Mouse (Mus musculus) macrophage (primary cell): Measurements from ENCODE around the gene Spn. TPM values are rescaled to one million over a fixed set of nuclear protein-coding genes. Genes with fewer than 3 reads are reported as not detected.
"Not testable (repeated sequence)": the region's sequence is repeated elsewhere in the genome, so short reads cannot be mapped to it uniquely, and the experiment has no call there.

ENCODE experiments used
- H3K27ac ChIP-seq: fragments of 350-480 bp; formaldehyde crosslinking; 2 replicates; pipeline ENCODE4 v1.9.0; 2021
- H3K36me3 ChIP-seq: fragments of 350-480 bp; formaldehyde crosslinking; 2 replicates; pipeline ENCODE4 v1.9.0; 2021; ENCODE audit errors: inconsistent target
- H3K4me3 ChIP-seq: fragments of 350-480 bp; formaldehyde crosslinking; 2 replicates; pipeline ENCODE4 v1.9.0; 2021; ENCODE audit errors: inconsistent target
- H3K79me2 ChIP-seq: fragments of 350-480 bp; formaldehyde crosslinking; 2 replicates; pipeline ENCODE4 v1.9.0; 2021; ENCODE audit errors: inconsistent target
- WGBS: methylation state at CpG from one replicate; pipeline ENCODE4 v1.1.7; 2026; ENCODE audit warnings: inconsistent platforms; ENCODE audit not compliant: missing documents; 5-methylcytosine and 5-hydroxymethylcytosine counted together
- polyA plus RNA-seq: library from polyadenylated mRNA; stranded (reverse); fragments of 250-400 nt; gene quantifications from 3 replicates; pipeline ENCODE4 v1.2.4, GENCODE M21; 2018; ENCODE audit warnings: inconsistent platforms
- total RNA-seq, 78 experiments: library from RNA; depleted of rRNA; stranded (reverse); fragments of 250-400 nt; gene quantifications; 1 replicate in 9 of 78; 2 replicates in 24 of 78; 3 replicates in 43 of 78; 4 replicates in 2 of 78; pipeline ENCODE4 v1.2.4; 2018; ENCODE audit warnings: inconsistent platforms in 56 of 78

The Spn gene
- total RNA-seq (2018; cell fraction: chromatin; rRNA removed) = 1 to 10 TPM in 7 of 26 experiments, under 1 TPM in 16, not detected in 3; 0.20 to 2.5 (median 0.54) TPM
- 1 to 10 TPM; 1.5 to 4.6 (median 2.6) TPM for total RNA-seq (2018; cell fraction: cytosol; rRNA removed)
- total RNA-seq (2018; cell fraction: nucleus; rRNA removed) = 1 to 10 TPM in 25 of 26 experiments, under 1 TPM in 1; 0.92 to 7.9 (median 3.8) TPM
- 1.3 to 3.8 TPM (median 1.5 TPM) in 3 replicates for polyA plus RNA-seq

DNA sequence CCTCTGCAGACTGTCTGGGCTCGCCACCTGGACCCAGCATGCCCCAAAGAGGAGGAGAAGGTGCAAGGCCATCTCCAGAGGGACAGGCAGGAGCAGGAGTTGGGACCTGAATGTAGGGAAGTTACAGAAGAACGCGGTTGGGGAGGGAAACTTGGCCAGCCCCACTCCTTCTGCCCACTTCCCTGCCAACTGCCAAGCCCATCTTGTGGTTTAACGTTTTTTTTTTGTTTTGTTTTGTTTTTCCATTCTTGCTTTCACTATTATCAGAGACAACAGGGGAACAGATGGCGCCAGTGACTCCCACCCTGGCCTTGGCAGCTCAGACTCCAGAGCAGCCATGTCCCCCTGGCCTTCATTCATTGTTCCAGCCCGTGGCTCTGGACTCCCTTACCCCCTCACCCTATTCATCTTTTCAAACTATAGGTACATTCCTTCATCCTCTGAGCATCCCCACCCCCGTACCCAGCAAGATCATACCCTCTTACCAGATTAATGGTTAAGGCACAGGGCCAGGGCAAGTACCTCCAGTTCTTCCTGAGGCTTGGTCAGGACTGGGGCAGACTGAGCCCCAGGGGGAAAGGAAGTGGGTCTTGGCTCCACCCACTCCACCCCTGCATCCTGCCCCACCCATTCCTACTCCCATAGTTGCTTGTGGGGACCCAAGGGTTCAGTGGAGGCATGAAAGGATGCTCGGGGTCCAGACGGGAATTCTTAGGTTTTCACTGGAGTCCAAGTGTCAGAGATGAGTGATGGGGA is at the start of gene Spn:
TSS of gene Spn (minus strand) at position 562 of the 756 bp plus-strand sequence.
- WGBS = 17% methylated on average over 9 of the region's 9 CpGs
- H3K36me3 ChIP-seq = no peaks in the 10 kb centered on the region
- peak within 1 kb of the TSS; percentile 23; the same call in 1 of the 2 replicates for H3K4me3 ChIP-seq
- peak within 1 kb of the TSS; percentile 24 for H3K27ac ChIP-seq
- peaks cover 10% of the 10 kb centered on the region; the same call in 1 of the 2 replicates for H3K79me2 ChIP-seq

DNA sequence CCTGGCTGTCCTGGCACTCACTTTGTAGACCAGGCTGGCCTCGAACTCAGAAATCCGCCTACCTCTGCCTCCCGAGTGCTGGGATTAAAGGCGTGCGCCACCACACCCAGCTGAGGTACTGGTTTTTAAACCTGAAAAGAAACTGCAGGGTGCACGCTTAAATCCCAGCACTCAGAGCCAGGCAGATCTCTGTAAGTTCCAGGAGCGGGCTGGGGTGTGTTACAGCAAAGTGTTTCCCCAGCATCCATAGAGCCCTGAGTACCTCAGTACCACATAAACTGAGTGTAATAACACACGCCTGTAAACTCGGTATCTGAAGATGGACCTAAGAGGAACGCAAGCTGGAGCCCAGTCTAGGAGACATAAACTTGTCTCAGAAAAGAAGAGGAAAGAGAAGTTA is 49.7 kb upstream of the Spn start:
- peaks cover 7% of the 10 kb centered on the region; the same call in 1 of the 2 replicates for H3K36me3 ChIP-seq
- no peak overlapping the region for H3K4me3 ChIP-seq
- H3K27ac ChIP-seq = no peak overlapping the region
- no peaks in the 10 kb centered on the region for H3K79me2 ChIP-seq
- 89% methylated on average over 9 of the region's 10 CpGs for WGBS

DNA sequence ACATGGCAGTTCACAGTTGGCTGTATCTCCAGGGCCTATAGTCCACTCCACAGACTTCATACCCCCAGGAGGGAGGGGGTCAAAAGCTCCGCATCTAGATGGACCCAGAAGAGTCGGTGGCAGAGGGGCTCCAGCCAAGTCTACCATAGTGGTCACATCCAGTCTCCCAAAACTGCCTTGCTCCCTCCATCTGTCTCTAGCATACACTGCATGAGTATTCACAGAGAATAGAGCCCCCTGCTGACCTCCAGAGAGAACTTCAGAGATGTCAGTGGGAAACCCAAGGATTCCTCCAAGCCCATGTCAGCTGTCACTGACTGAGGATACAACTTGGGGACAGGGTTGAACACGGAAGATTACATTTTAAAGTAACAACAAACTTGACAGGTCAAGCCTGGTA is 48.0 kb upstream of the Spn start:
- Histone ChIP-seq H3K4me3 (no peak overlapping the region), H3K27ac (peak overlapping the region; percentile 27), H3K36me3 (no peaks in the 10 kb centered on the region), H3K79me2 (no peaks in the 10 kb centered on the region)
- WGBS = 68% methylated on average over 3 of the region's 3 CpGs

DNA sequence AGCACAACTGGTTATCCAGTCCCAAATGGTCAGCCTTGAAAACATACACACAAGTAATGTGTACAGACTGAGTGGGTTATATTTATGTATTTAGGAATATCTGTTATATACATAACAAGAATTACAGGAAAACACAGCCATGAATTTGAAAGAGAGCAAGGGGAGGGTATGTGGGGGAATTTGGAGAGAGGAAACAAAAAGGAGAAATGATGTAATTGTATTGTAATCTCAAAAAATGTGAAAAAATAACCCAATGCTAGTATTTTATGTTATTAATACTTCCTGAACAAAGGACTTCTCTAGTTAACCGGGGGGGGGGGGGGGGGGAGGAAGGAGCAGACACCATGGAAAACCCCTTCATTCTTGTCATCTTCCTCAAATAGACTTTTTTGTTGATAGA is 47.1 kb upstream of the Spn start:
- Histone ChIP-seq H3K79me2 (no peaks in the 10 kb centered on the region), H3K36me3 (no peaks in the 10 kb centered on the region), H3K4me3 (no peak overlapping the region), H3K27ac (peak overlapping the region; percentile 27)
- 0% methylated on average over 1 of the region's 1 CpGs for WGBS

DNA sequence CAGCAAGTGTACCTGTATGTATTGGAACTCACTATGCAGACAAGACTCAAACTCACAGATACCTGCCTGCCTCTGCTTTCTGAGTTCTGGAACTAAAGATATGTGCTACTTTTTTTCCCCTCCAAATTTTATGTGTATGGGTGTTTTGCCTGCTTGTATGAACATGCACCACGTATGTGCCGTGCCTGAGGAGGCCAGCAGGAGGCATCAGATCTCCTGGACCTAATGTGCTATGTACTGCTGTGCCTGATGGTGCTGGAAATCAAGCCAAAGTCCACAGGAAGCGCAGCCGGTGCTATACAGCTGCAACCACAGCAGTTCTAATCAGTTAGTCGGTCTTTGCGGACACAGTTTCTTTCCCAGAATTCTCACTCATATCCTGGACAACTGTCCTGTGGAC is 46.2 kb upstream of the Spn start:
- Histone ChIP-seq H3K27ac (no peak overlapping the region), H3K79me2 (no peaks in the 10 kb centered on the region), H3K36me3 (no peaks in the 10 kb centered on the region), H3K4me3 (no peak overlapping the region)
- 84% methylated on average over 6 of the region's 6 CpGs for WGBS

DNA sequence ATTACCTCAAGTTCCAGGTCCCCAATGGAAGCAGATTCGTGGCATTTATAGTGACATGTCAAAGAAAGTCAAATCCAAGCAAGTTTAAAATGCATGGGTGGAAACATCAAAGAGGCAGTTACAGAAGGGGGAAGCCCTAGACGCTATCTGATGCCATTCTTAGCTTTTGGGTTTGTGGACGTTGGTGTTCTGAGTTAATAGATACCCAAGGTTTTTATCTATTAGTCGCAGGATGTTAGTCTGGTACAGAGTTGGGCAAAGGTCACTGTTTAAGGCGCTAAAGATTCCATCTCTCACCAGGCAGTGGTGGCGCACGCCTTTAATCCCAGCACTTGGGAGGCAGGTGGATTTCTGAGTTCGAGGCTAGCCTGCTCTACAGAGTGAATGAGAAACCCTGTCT is 45.7 kb upstream of the Spn start:
- H3K36me3 ChIP-seq = no peaks in the 10 kb centered on the region
- H3K79me2 ChIP-seq = no peaks in the 10 kb centered on the region
- no peak overlapping the region for H3K4me3 ChIP-seq
- no peak overlapping the region for H3K27ac ChIP-seq
- WGBS = 84% methylated on average over 8 of the region's 8 CpGs

DNA sequence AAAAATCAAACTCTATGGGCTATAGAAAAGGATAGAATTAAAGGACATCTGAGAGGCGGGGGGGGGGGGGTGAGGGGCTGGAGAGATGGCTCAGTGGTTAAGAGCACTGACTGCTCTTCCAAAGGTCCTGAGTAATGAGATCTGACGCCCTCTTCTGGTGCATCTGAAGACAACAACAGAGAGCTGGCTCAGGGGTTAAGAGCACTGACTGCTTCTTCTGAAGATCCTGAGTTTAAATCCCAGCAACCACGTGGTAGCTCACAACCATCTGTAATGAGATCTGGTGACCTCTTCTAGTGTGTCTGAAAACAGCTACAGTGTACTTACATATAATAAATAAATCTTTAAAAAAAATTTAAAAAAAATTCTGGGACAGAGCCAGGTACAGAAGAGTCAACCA is 44.1 kb upstream of the Spn start:
- H3K27ac ChIP-seq, H3K36me3 ChIP-seq, H3K79me2 ChIP-seq, H3K4me3 ChIP-seq: not testable (repeated sequence)
- 33% methylated on average over 3 of the region's 3 CpGs for WGBS

DNA sequence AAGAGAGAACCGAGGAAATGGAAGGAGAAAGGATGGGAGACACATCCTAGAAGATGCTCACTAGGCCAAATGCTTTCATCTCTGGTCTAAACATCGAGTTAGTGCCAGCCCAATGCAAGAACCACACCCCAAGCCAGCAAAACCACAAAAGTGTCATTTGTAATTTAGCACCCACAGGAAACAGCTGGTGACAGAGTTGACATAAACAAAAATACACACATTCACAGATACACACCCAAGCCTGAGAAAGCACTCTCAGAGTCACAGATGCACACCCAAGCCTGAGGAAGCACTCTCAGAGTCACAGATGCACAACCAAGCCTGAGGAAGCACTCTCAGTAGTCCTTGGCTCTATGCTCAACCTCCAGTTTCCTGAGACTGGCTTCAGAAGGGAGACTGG is 43.2 kb upstream of the Spn start:
- Histone ChIP-seq H3K27ac (no peak overlapping the region), H3K79me2 (no peaks in the 10 kb centered on the region), H3K4me3 (no peak overlapping the region), H3K36me3 (no peaks in the 10 kb centered on the region)
- 31% methylated on average over 2 of the region's 2 CpGs for WGBS

DNA sequence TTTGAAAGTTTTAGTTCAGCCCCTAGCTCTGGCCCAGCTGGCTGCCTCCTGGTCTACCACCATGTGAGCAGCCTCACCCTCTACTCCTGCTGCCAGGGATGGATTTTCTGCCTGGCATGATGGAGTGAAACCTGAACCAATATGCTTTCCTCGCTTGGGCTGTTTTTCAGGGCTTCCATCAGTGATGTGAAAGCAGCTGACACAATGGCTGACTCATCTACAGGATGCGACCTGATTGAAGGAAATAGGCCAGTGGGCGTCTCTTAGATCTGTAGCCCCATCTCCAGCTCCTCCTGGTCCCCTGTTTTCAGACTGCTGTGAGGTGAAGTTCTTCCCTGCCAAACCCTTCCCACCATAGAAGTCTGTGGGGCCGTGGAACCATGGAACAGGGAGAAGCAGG is 39.3 kb upstream of the Spn start:
- Histone ChIP-seq H3K4me3 (no peak overlapping the region), H3K36me3 (no peaks in the 10 kb centered on the region), H3K27ac (no peak overlapping the region), H3K79me2 (no peaks in the 10 kb centered on the region)
- WGBS = 89% methylated on average over 4 of the region's 4 CpGs

DNA sequence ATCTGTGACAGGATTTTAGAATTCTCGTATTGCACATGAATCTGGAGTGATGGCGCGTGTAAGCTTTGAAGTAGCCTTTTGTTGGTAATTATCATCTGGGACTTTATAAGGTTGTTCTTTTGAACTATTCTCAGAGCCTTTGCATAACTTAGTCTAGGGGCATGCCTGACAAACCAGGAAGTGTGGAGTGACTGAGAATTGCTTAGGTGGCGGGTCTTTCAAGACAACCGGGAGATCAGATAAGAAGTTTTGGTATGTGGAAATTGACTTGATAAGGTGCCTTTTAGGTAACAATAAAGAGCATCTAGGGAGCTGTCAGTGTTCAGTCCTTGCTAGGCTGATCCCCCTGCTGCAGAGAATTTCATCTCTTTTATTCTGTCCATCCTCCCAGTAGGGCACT is 28.9 kb upstream of the Spn start:
- WGBS = 94% methylated on average over 5 of the region's 5 CpGs
- Histone ChIP-seq H3K27ac (no peak overlapping the region), H3K36me3 (no peaks in the 10 kb centered on the region), H3K4me3 (no peak overlapping the region), H3K79me2 (no peaks in the 10 kb centered on the region)

DNA sequence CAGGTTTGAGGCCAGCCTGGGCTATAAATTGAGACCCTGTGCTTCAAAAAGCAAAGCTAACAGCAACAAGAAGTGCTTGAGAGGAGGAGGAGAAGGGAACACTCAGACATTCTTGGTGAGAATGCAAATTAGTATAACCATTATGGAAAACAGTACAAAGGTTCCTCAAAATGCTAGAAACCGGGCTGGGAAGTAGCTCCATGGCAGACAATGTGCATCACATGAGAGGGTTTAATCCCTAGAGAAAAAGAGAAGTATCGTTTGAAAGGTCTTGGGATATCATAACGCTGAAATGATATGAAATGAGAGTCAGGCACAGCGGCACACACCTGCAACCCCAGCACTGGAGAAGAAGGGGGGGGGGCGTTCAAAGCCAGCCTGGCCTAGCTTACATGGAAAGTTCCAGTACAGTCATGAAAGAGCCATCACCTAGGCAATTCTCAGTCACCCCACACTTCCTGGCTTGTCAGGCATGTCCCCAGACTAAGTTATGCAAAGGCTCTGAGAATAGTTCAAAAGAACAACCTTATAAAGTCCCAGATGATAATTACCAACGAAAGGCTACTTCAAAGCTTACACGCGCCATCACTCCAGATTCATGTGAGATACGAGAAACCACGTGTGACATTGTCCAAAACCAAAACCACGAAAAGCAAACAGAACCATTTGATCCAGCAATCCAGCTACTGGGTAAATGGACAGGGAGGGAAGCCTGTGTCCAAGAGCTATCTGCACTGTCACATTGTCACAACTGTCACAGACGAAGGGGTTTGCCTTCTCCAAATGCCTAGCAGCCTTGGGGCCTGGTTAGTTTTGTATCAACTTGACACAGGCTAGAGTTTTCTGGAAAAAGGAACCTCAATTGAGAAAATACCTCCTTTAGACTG is 28.2 kb upstream of the Spn start:
- Histone ChIP-seq H3K27ac (peak overlapping the region; percentile 35), H3K79me2 (no peaks in the 10 kb centered on the region), H3K36me3 (no peaks in the 10 kb centered on the region), H3K4me3 (no peak overlapping the region)
- 70% methylated on average over 12 of the region's 12 CpGs for WGBS

DNA sequence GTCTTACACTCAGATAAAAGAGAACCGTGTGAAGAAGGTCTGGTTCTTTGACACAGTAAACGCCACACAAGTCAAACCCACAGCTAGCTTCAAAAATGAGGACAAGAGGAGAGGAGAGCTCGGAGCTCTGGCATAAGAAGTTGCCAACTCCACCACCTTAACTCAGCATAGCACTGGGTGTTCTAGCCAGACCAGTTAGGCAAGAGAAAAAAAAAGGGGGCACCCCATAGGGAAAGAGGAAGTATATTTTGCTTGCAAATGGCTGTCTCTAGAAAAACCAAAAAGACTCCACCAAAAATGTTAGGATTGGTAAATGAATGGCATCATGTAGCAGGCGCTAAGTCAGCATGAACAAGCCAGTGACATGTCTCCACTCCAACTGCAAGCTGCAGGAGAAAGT is 26.4 kb upstream of the Spn start:
- no peaks in the 10 kb centered on the region for H3K79me2 ChIP-seq
- no peak overlapping the region for H3K4me3 ChIP-seq
- H3K27ac ChIP-seq = no peak overlapping the region
- no peaks in the 10 kb centered on the region for H3K36me3 ChIP-seq
- WGBS = 87% methylated on average over 4 of the region's 4 CpGs

DNA sequence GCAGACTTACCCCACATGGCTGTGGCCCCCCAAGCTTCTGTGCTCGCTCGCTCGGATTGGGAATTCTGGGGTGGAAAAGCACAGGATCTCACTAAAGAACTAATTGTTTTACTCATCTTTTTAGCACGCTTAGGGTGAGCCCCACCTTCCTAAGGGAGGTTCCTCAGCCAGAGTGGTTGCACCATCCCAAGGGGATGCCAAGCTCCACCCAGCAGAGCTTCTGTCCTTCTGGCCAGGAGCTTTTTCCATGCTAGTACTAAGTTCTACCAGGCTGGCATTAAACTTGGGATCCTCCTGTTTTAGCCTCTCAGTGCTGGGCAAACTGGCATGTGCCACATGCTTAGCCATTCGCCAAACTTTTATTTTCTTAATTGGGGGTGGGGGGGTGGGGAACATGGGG is 24.9 kb upstream of the Spn start:
- Histone ChIP-seq H3K36me3 (no peaks in the 10 kb centered on the region), H3K27ac (no peak overlapping the region), H3K79me2 (no peaks in the 10 kb centered on the region), H3K4me3 (no peak overlapping the region)
- WGBS = 82% methylated on average over 5 of the region's 5 CpGs

DNA sequence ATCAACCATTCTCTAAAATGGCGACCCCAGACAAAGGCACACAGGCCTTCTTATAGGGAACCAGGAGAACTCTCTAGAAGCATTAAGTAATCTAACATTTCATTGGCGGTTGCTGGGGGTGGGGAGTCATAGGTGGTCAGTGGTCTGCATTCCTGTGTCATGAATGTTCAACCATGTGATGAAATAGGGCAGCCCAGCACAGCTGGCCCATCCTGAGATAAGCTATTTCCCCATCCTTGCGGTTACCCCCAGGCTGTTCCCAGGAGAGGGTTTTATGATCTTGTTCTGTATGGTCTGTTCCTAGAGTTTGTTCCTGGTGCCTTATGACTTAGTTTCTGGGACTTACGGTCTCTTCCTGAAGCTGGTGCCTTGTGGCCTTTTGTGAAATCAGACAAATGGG is 19.9 kb upstream of the Spn start:
- Histone ChIP-seq H3K79me2 (no peaks in the 10 kb centered on the region), H3K36me3 (no peaks in the 10 kb centered on the region), H3K27ac (no peak overlapping the region), H3K4me3 (no peak overlapping the region)
- 61% methylated on average over 4 of the region's 4 CpGs for WGBS

DNA sequence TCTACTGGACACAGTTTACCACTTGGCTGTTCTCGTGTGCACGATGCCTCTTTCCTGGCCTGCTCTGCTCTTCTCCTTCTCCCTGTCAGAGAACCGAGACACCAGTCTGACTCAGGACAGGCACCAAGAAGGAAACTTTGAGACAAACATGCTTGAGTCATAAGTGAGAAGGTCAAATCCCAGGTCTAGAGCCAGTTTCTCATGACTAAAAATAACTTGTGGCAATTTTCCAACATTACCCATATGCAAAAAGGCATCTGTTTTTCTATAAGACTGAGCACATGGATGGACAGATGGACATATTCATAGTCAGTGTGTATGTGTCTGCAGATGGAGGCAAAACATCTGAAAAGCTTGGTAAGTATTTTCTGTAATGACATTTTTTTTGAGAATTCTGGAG is 15.9 kb upstream of the Spn start:
- Histone ChIP-seq H3K79me2 (no peaks in the 10 kb centered on the region), H3K27ac (no peak overlapping the region), H3K4me3 (no peak overlapping the region), H3K36me3 (no peaks in the 10 kb centered on the region)
- WGBS = 77% methylated on average over 3 of the region's 3 CpGs
